Mouse (Mus musculus) layer of hippocampus, postnatal 36 days (tissue): ENCODE results near the gene Znrf3. TPM values are rescaled to one million over a fixed set of nuclear protein-coding genes. Genes with fewer than 3 reads are reported as not detected.
A peak's percentile ranks its signal among the peaks of the same experiment; 100 is the strongest.

Source experiments
- DNase-seq, 2 experiments: peaks; one replicate each; pipeline ENCODE4 v3.0.0; 2022
- total RNA-seq, 2 experiments: library from RNA; stranded (reverse); gene quantifications; 2 replicates each; pipeline ENCODE4 v1.2.3; 2021

Gene Znrf3
- total RNA-seq, 2 experiments from 2014 or later, result 19.1 to 20.7 TPM

GRCm38 (mm10) chr11:5314796-5315195 is 129.9 kb downstream of the Znrf3 start:
- DNase-seq, result peak; percentile 55 to 72

GRCm38 (mm10) chr11:5314330-5314741 is 130.3 kb downstream of the Znrf3 start:
- no peak for DNase-seq

GRCm38 (mm10) chr11:5307024-5307905 is 137.4 kb downstream of the Znrf3 start:
- DNase-seq, result no peak

GRCm38 (mm10) chr11:5306017-5306416 is 138.6 kb downstream of the Znrf3 start:
- no peak for DNase-seq

GRCm38 (mm10) chr11:5304526-5304925 is 140.1 kb downstream of the Znrf3 start:
- no peak for DNase-seq

GRCm38 (mm10) chr11:5298007-5298372 is 146.7 kb downstream of the Znrf3 start:
- DNase-seq, result no peak

GRCm38 (mm10) chr11:5297148-5298006 is 147.3 kb downstream of the Znrf3 start:
- no peak for DNase-seq

- DNase-seq, result no peak
These were observed 148.0 kb downstream of the Znrf3 start for GRCm38 (mm10) chr11:5296576-5297115.

GRCm38 (mm10) chr11:5294805-5295204 is 149.8 kb downstream of the Znrf3 start:
- DNase-seq, result no peak

- DNase-seq, result peak; percentile 55 to 62
These were observed 154.0 kb downstream of the Znrf3 start for GRCm38 (mm10) chr11:5290691-5291090.

GRCm38 (mm10) chr11:5289826-5290580 is 154.6 kb downstream of the Znrf3 start:
- DNase-seq, result no peak

- DNase-seq, result no peak
These were observed 160.7 kb downstream of the Znrf3 start for GRCm38 (mm10) chr11:5283987-5284386.

- no peak for DNase-seq
These were observed 163.7 kb downstream of the Znrf3 start for GRCm38 (mm10) chr11:5280932-5281331.

- no peak for DNase-seq
These were observed 166.2 kb downstream of the Znrf3 start for GRCm38 (mm10) chr11:5278463-5278862.

GRCm38 (mm10) chr11:5277307-5277971 is 167.2 kb downstream of the Znrf3 start:
- no peak for DNase-seq

- no peak for DNase-seq
These were observed 169.4 kb downstream of the Znrf3 start for GRCm38 (mm10) chr11:5275216-5275615.

GRCm38 (mm10) chr11:5272536-5273234 is 172.0 kb downstream of the Znrf3 start:
- no peak for DNase-seq

GRCm38 (mm10) chr11:5272066-5272360 is 172.6 kb downstream of the Znrf3 start:
- DNase-seq, result no peak

GRCm38 (mm10) chr11:5271274-5272065 is 173.2 kb downstream of the Znrf3 start:
- no peak for DNase-seq

GRCm38 (mm10) chr11:5269846-5270461 is 174.7 kb downstream of the Znrf3 start:
- DNase-seq, result no peak
